Mouse (Mus musculus): ENCODE data around the gene Nucb2. TPM values are rescaled to one million over a fixed set of nuclear protein-coding genes. Genes with fewer than 3 reads are reported as not detected.

Gene Nucb2
- 7.8 and 8.4 TPM in 2 replicates for polyA plus RNA-seq (2015; fragmentation: Nextera tagmentation; extraction: Ambion mirVana)

GRCm38 (mm10) chr7:116503879-116504817, at the start of gene Nucb2:
Gene Nucb2, plus strand, starts transcription at chr7:116504369.
- peak; percentile 100 for ATAC-seq (replicated peaks; ENCODE audit: extremely low read depth, insufficient read depth, low FRiP score)
- under 1% methylated on average over 51 of the region's 51 CpGs for WGBS

GRCm38 (mm10) chr7:116456964-116457363, 47.2 kb upstream of the Nucb2 start:
- Histone ChIP-seq H3K9me3 (replicated peaks; ENCODE audit: control insufficient read depth, low read length) (no peaks in the 10 kb centered on the region), H3K27ac (ENCODE audit: low read length) (no peak overlapping the region), H3K4me3 (ENCODE audit: low read length) (no peak overlapping the region), H3K4me1 (ENCODE audit: control insufficient read depth, insufficient read depth, low read length) (peaks cover under 1% of the 10 kb centered on the region), H3K9ac (ENCODE audit: low read length) (no peak overlapping the region), H3K4me2 (ENCODE audit: low read depth, low read length) (no peak overlapping the region), H3K27me3 (ENCODE audit: control insufficient read depth, insufficient read depth, low read length) (no peaks in the 10 kb centered on the region), H3K36me3 (ENCODE audit: control insufficient read depth, insufficient read depth) (no peaks in the 10 kb centered on the region)
- WGBS, result 64% methylated on average over 4 of the region's 4 CpGs
- ATAC-seq (replicated peaks; ENCODE audit: extremely low read depth, insufficient read depth, low FRiP score), result peak; percentile 28; the same call in 1 of the 2 replicates

More at GRCm38 (mm10) chr7:116503879-116504817, at the start of gene Nucb2:
- Histone ChIP-seq H3K36me3 (ENCODE audit: control insufficient read depth, insufficient read depth) (no peaks in the 10 kb centered on the region), H3K27ac (ENCODE audit: low read length) (peak within 1 kb of the TSS; percentile 40), H3K4me3 (ENCODE audit: low read length) (peak within 1 kb of the TSS; percentile 93), H3K4me2 (ENCODE audit: low read depth, low read length) (peak within 1 kb of the TSS; percentile 98), H3K27me3 (ENCODE audit: control insufficient read depth, insufficient read depth, low read length) (no peaks in the 10 kb centered on the region), H3K9me3 (replicated peaks; ENCODE audit: control insufficient read depth, low read length) (no peaks in the 10 kb centered on the region), H3K9ac (ENCODE audit: low read length) (peak within 1 kb of the TSS; percentile 95), H3K4me1 (ENCODE audit: control insufficient read depth, insufficient read depth, low read length) (peaks cover 7% of the 10 kb centered on the region; the same call in 1 of the 2 replicates)

- no peak overlapping the region for H3K9ac ChIP-seq (ENCODE audit: low read length)
- no peak overlapping the region; the same call in 1 of the 2 replicates for H3K27ac ChIP-seq (ENCODE audit: low read length)
- no peak for ATAC-seq (replicated peaks; ENCODE audit: extremely low read depth, insufficient read depth, low FRiP score)
- H3K4me2 ChIP-seq (ENCODE audit: low read depth, low read length), result no peak overlapping the region
- H3K4me3 ChIP-seq (ENCODE audit: low read length), result no peak overlapping the region
- no peaks in the 10 kb centered on the region for H3K36me3 ChIP-seq (ENCODE audit: control insufficient read depth, insufficient read depth)
- no peaks in the 10 kb centered on the region for H3K9me3 ChIP-seq (replicated peaks; ENCODE audit: control insufficient read depth, low read length)
- WGBS, result 64% methylated on average over 6 of the region's 6 CpGs
- H3K4me1 ChIP-seq (ENCODE audit: control insufficient read depth, insufficient read depth, low read length), result peaks cover 5% of the 10 kb centered on the region
- H3K27me3 ChIP-seq (ENCODE audit: control insufficient read depth, insufficient read depth, low read length), result no peaks in the 10 kb centered on the region
Observed at GRCm38 (mm10) chr7:116457391-116457790, 46.8 kb upstream of the Nucb2 start.

DNA sequence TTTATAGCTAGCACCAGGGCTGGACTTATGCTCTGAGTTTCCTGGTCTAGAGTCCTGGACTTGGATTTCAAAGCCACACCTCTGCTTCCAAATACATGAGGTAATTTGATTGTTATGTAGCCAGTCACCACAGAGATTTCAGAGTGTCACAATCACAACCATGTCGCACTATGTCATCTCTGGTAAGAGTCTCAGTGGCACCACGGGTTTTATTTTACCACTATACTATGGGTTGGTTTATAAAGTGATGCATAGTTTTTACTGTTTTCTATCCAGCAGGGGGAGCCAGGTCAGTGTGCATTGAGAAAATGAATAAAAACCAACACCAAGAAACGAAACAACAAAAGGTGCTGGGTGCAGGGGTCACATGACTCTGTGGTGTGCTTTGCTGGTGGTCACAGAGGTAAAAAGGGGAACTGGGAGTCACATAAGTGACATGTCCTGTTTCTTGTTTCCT, 45.2 kb upstream of the Nucb2 start:
- H3K27me3 ChIP-seq (ENCODE audit: control insufficient read depth, insufficient read depth, low read length), result no peaks in the 10 kb centered on the region
- no peak; the same call in 1 of the 2 replicates for ATAC-seq (replicated peaks; ENCODE audit: extremely low read depth, insufficient read depth, low FRiP score)
- WGBS, result 19% methylated on average over 3 of the region's 3 CpGs

DNA sequence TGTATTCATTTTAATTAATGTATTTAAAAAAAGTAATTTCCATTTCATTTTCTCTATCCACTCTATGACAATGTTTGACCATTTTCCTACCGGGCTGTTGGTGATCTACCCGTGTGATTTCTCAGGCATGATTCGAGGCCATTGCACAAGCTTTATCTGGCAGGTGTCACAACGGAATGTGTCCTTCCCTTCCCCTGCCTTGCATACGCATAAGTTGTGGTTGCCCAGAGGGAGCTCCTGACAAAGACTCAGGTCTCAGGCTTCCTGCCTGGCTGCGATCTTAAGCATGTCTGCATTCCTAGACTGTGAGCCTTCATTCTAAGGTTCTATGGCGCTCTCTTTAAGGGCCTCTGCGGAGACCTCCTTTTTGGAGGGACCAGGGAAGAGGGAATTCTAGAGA, 42.1 kb upstream of the Nucb2 start:
- H3K27me3 ChIP-seq (ENCODE audit: control insufficient read depth, insufficient read depth, low read length), result no peaks in the 10 kb centered on the region
- H3K4me2 ChIP-seq (ENCODE audit: low read depth, low read length), result no peak overlapping the region
- H3K9me3 ChIP-seq (replicated peaks; ENCODE audit: control insufficient read depth, low read length), result no peaks in the 10 kb centered on the region
- H3K36me3 ChIP-seq (ENCODE audit: control insufficient read depth, insufficient read depth), result no peaks in the 10 kb centered on the region
- ATAC-seq (replicated peaks; ENCODE audit: extremely low read depth, insufficient read depth, low FRiP score), result no peak
- no peak overlapping the region for H3K9ac ChIP-seq (ENCODE audit: low read length)
- no peak overlapping the region for H3K27ac ChIP-seq (ENCODE audit: low read length)
- peaks cover 7% of the 10 kb centered on the region for H3K4me1 ChIP-seq (ENCODE audit: control insufficient read depth, insufficient read depth, low read length)
- WGBS, result 21% methylated on average over 8 of the region's 8 CpGs
- no peak overlapping the region for H3K4me3 ChIP-seq (ENCODE audit: low read length)

More for the DNA sequence above, 45.2 kb upstream of the Nucb2 start:
- no peak overlapping the region for H3K4me2 ChIP-seq (ENCODE audit: low read depth, low read length)
- no peak overlapping the region for H3K27ac ChIP-seq (ENCODE audit: low read length)
- no peaks in the 10 kb centered on the region for H3K36me3 ChIP-seq (ENCODE audit: control insufficient read depth, insufficient read depth)
- no peak overlapping the region for H3K9ac ChIP-seq (ENCODE audit: low read length)
- no peak overlapping the region for H3K4me3 ChIP-seq (ENCODE audit: low read length)
- peaks cover 7% of the 10 kb centered on the region for H3K4me1 ChIP-seq (ENCODE audit: control insufficient read depth, insufficient read depth, low read length)
- no peaks in the 10 kb centered on the region for H3K9me3 ChIP-seq (replicated peaks; ENCODE audit: control insufficient read depth, low read length)

DNA sequence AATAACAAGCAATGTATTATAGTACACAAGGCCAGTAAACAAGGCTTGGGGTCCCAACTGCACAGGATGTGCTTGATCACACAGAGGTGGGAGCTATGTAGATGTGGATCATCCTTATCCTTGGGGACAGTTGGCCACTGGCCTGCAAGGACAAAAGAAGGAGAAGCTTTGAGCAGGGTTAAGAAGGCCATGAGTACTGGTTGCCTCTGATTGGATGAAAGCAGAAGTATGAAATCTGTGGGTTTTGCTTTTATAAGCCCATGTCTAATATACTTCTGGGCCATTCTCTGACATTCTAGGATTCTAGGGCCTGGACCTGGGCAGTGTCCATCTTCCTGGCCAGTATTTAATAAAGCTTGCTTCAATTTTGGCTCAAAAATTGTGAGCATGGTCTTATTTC, 28.3 kb upstream of the Nucb2 start:
- no peak for ATAC-seq (replicated peaks; ENCODE audit: extremely low read depth, insufficient read depth, low FRiP score)

GRCm38 (mm10) chr7:116476264-116476663, 27.9 kb upstream of the Nucb2 start:
- Histone ChIP-seq H3K27ac (ENCODE audit: low read length) (no peak overlapping the region), H3K36me3 (ENCODE audit: control insufficient read depth, insufficient read depth) (no peaks in the 10 kb centered on the region), H3K9me3 (replicated peaks; ENCODE audit: control insufficient read depth, low read length) (no peaks in the 10 kb centered on the region), H3K4me2 (ENCODE audit: low read depth, low read length) (no peak overlapping the region), H3K4me3 (ENCODE audit: low read length) (no peak overlapping the region), H3K9ac (ENCODE audit: low read length) (no peak overlapping the region), H3K4me1 (ENCODE audit: control insufficient read depth, insufficient read depth, low read length) (no peaks in the 10 kb centered on the region), H3K27me3 (ENCODE audit: control insufficient read depth, insufficient read depth, low read length) (no peaks in the 10 kb centered on the region)
- WGBS, result 71% methylated on average over 5 of the region's 5 CpGs
- no peak for ATAC-seq (replicated peaks; ENCODE audit: extremely low read depth, insufficient read depth, low FRiP score)

More for the DNA sequence above, 28.3 kb upstream of the Nucb2 start:
- Histone ChIP-seq H3K4me3 (ENCODE audit: low read length) (no peak overlapping the region), H3K27ac (ENCODE audit: low read length) (no peak overlapping the region), H3K4me1 (ENCODE audit: control insufficient read depth, insufficient read depth, low read length) (no peaks in the 10 kb centered on the region), H3K9ac (ENCODE audit: low read length) (no peak overlapping the region), H3K36me3 (ENCODE audit: control insufficient read depth, insufficient read depth) (no peaks in the 10 kb centered on the region), H3K9me3 (replicated peaks; ENCODE audit: control insufficient read depth, low read length) (no peaks in the 10 kb centered on the region), H3K27me3 (ENCODE audit: control insufficient read depth, insufficient read depth, low read length) (no peaks in the 10 kb centered on the region), H3K4me2 (ENCODE audit: low read depth, low read length) (no peak overlapping the region)

DNA sequence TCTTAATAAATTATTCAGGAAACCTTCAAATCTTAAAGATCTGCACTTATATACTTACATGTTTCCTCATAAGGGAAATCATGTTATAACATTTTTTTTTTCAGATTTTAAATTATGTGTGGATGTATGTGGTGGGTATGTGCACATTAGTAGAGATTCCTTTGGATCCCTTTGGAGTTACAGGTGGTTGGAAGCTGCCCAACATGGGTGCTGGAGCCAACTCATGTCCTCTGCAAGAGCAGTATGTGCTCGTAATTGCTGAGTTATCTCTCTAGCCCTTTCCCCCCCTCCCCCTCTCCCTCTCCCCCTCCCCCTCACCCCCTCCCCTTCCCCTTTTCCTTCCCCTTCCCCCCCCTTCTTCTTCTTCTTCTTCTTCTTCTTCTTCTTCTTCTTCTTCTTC, 21.1 kb upstream of the Nucb2 start:
- Histone ChIP-seq H3K27ac (ENCODE audit: low read length) (no peak overlapping the region), H3K9me3 (replicated peaks; ENCODE audit: control insufficient read depth, low read length) (no peaks in the 10 kb centered on the region), H3K27me3 (ENCODE audit: control insufficient read depth, insufficient read depth, low read length) (no peaks in the 10 kb centered on the region), H3K36me3 (ENCODE audit: control insufficient read depth, insufficient read depth) (no peaks in the 10 kb centered on the region), H3K4me3 (ENCODE audit: low read length) (no peak overlapping the region), H3K4me2 (ENCODE audit: low read depth, low read length) (no peak overlapping the region), H3K4me1 (ENCODE audit: control insufficient read depth, insufficient read depth, low read length) (peaks cover 7% of the 10 kb centered on the region), H3K9ac (ENCODE audit: low read length) (no peak overlapping the region)
- 0% methylated on average over 1 of the region's 1 CpGs for WGBS
- no peak for ATAC-seq (replicated peaks; ENCODE audit: extremely low read depth, insufficient read depth, low FRiP score)

- Histone ChIP-seq H3K4me2 (ENCODE audit: low read depth, low read length) (peak overlapping the region; percentile 29), H3K9ac (ENCODE audit: low read length) (no peak overlapping the region), H3K27ac (ENCODE audit: low read length) (no peak overlapping the region), H3K36me3 (ENCODE audit: control insufficient read depth, insufficient read depth) (no peaks in the 10 kb centered on the region), H3K9me3 (replicated peaks; ENCODE audit: control insufficient read depth, low read length) (no peaks in the 10 kb centered on the region), H3K4me3 (ENCODE audit: low read length) (no peak overlapping the region), H3K27me3 (ENCODE audit: control insufficient read depth, insufficient read depth, low read length) (no peaks in the 10 kb centered on the region), H3K4me1 (ENCODE audit: control insufficient read depth, insufficient read depth, low read length) (peaks cover 7% of the 10 kb centered on the region)
- no peak for ATAC-seq (replicated peaks; ENCODE audit: extremely low read depth, insufficient read depth, low FRiP score)
- WGBS, result 33% methylated on average over 5 of the region's 5 CpGs
Observed at GRCm38 (mm10) chr7:116483782-116484181, 20.4 kb upstream of the Nucb2 start.

Measured in heart, embryonic 16.5 days (tissue).